Mouse (Mus musculus) mouse trophoblast stem cell (cell line): Measurements from ENCODE around the gene Il1rl2.

Experiments
- in situ Hi-C, 2 experiments: fragments of 300-500 bp; cut with MseI, MboI; formaldehyde crosslinking; loops; 2 replicates in 1 of 2; 3 replicates in 1 of 2; pipeline ENCODE4 v1.15.1; 2025

Gene Il1rl2

DNA sequence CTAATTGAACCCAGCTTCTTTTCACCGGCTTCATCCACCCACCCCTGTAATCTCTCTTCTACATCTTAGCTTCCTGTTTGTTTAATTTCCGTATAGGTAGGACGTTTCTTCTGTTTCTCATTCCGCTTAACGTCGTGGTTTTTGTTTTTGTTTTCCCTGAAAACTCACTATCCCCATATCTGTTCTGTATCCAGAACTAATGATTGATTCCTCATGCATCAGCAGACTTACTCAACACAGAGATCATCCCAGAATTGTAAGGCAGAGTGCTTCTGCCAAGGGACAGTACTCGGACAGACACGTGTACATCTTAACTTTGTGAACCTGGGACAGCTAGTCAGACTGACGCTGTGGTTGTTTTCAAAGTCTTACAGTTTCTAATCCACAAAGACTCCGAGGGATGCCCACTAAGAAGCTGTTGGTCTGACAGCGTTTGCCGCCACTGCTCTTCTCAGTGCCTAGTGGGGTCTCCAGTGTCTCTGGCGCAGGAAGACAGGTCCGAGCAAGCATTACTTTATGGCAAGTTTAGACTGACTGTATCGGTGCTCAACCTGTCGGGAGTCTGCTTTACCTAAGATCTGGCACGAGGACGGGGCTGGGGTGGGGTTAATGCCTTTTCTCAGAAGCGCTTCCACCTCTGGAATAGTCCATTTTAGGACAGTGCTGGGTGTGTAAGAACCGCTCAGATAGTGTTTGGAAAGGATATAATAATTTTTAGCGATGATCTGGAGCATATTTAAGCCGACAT lies 719 bp downstream of the Il1rl2 start:
- in situ Hi-C loops = no loop called here

DNA sequence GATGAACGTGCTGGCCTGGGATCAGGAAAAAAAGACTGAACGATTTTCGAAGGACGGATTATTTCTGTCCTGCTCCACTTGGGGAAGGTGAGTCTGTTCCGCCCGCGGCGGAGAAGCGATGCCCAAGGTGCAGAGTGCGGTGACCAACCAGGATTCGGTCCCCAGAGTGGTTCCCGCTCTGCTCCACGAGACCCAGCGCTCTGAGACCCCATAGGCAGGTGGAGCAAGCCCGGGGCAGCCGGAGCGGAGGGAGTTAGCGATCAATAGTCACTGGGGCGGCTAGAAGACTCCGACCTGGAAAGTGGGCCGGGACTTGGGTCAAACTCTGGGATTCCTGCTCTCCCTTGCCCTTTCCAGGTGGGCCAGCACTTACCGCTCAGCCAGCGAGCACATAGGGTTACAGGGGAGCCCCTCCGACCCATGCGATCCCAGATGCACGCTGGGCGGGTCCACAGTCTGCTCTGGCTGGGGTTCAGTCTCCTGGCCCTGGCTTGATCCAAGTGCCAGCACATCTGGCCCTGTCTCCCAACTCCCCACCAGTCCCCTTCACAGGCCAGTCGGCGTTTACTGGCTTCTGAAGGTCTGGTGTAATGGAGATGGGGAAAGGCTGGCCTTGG lies 1.4 kb downstream of the Il1rl2 start:
- in situ Hi-C loops = no loop called here

DNA sequence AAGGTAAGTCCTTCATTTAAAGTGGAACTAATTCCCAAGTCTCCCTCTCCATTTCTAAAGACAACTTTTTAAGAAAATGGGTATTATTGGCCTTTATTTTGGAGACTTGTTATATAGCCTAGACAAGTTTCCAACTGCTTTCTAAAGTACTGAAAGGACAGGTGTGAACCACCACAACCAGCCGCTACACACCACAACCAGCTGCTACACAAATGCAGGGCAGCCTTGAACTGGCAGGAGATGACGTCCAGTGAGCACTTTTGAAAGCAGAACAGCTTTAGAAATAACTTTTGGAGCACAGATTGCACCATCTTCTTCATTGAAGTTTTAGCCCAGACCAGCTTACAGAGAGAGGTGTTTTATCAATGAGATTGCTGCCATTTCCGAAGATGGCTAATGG lies 3.2 kb downstream of the Il1rl2 start:
- in situ Hi-C loops = no loop called here

GRCm38 (mm10) chr1:40329526-40329925 lies 5.1 kb downstream of the Il1rl2 start:
- in situ Hi-C loops = no loop called here

DNA sequence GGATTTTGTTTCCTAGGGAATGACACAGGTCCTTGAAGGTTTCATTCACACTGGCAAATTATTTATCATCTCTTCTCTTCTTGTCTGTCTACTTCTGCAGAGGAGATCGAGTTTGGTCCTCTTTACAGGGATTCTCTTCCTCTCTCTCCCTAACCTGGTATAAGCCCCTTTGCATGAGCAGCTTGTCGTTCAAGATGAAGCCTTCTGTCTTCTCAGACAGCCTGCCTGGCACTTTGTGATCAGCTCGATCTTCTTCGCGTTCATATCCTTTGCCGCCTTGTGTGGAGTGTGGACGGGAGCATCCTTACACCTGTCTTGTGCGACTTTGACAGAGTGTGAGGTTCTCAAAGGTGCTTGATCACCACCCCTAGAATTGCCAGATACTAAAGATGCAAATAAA lies 5.8 kb downstream of the Il1rl2 start:
- in situ Hi-C loops = no loop called here

- in situ Hi-C loops = no loop called here
Observed at GRCm38 (mm10) chr1:40339346-40339745, 14.9 kb downstream of the Il1rl2 start.

- in situ Hi-C loops = no loop called here
Observed at GRCm38 (mm10) chr1:40340102-40340501, 15.7 kb downstream of the Il1rl2 start.

DNA sequence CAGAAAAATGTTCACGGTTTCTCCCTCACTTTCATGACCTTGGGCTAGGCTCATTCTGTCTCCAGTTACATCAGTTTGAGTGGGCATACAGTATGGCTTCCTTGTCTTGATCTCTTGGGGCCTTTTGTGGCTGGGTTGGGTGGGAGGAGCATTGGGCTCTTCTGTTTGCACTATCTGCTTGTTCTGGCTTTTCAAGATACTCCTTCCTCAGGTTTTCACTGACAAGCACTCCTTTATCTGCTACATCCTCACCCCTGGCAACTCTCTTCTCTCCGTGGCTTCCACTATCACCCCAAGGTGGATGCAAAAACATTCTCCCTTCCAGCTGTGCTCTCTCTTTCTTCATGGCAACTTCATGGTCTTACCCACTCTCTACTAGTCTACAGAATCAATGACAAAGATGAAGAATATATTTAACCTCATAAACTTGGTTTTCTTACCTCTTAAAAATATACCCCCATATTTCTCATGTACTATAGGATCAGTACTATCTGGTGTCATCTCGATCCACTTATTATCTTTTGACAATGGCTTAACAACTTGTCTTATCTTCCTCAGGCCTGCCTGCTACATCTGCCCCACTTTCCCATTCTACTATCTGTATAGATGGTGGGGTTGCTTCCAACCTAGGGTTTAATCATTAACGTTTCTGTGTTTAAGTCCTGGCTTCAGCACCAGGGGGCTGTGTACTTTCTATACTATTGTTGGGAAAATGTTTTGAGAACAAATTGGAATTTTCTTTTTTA lies 27.9 kb downstream of the Il1rl2 start:
- in situ Hi-C loops = no loop called here

DNA sequence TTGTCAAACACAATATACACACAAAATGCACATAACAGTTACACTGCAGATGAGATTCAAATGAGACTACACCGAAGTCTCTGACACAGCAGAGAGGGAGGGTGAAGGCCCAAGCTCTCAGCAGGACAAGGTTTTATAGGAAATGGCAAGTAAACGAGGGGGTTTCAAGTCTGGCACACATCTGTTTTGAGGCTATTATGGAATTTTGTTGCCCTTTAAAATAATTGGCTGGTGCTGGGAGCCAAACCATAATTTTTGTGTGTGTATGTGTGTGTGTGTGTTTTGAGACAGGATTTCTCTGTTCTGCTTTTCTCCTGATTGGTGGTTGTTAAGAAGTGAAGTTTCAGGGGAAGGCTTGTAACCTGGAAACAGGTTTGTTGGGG lies 28.5 kb downstream of the Il1rl2 start:
- in situ Hi-C loops = no loop called here

DNA sequence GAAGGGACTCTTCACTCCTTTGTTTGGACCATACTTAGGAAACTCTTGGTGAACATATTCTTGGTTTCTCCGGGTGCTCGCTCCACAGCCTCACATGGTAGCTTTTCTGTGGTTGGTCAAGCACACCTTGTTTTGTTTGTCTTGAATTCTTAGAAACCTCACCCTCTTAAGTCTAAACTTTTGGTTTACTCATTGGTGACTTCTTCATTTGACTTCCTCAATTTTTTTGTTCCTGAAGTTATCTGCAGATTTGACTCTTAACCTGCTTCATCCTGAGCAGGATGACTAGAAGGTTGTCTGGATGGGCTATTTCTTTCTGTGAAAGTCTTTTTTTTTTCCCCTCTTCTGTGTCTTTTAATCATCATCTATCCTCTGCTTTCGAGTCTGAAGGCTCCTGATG lies 30.3 kb downstream of the Il1rl2 start:
- in situ Hi-C loops = no loop called here

- in situ Hi-C loops = no loop called here
Observed at GRCm38 (mm10) chr1:40355431-40355843, 31.0 kb downstream of the Il1rl2 start.

- in situ Hi-C loops = no loop called here
Observed at GRCm38 (mm10) chr1:40355904-40356521, 31.6 kb downstream of the Il1rl2 start.

DNA sequence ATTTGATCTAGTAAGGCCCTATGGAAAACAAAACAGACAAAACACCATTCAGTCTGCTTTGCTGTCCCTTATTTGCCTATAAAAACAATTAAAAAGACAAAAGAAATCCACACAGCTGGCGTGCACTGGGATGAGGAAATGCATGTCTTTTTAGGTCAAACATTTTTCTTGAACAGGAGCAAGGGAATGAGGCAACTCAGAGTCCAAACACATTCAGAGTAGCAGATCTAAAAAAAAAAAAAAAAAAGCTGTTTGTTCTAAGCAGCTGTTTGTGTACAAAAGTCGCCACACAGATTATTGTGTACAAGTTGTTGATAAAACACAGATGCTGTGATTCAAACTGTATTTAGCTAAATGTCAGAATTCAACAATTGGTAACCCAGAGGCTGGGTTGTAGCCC lies 33.5 kb downstream of the Il1rl2 start:
- in situ Hi-C loops = no loop called here

- in situ Hi-C loops = no loop called here
Observed at GRCm38 (mm10) chr1:40358351-40358750, 33.9 kb downstream of the Il1rl2 start.

DNA sequence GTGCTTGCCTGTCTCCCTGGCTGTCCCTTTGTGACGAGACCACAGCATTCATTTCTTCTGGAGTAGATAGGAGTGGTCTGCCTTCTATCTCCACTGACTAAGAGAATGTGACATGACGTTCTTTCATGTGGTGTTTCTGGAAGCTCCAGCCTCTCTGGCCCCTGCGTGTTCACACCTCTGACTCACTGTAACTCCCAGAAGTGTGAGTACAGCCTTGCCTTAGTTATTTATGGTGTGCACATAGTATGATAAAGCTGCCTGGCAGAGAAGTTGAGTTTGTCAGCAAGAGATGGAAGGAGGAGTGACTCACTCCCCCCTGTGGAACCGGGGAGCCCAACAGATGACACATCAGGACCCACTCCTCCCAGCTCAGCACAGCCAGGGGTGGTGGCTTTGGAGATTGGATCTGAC lies 34.4 kb downstream of the Il1rl2 start:
- in situ Hi-C loops = no loop called here

- in situ Hi-C loops = no loop called here
Observed at GRCm38 (mm10) chr1:40359731-40360130, 35.3 kb downstream of the Il1rl2 start.

DNA sequence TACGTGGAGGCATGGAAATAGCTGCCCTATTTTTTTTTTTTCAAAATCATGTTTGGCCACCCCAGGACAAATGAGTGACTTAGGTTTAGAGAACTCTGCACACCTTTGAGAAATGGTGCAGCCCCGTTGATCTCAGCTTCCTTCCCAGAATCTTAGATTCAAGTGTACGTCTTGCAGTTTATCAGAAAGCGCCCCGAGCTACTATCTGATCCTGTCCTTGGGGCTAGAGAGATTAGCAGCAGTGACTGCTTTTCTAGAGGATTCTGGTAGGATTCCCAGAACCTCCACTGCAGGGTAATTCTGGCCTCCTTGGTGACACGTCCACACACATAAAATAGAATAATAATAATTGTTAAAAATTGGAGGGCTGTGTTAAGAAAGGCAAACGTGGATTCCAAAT lies 36.6 kb downstream of the Il1rl2 start:
- in situ Hi-C loops = no loop called here

GRCm38 (mm10) chr1:40361596-40361995 lies 37.2 kb downstream of the Il1rl2 start:
- in situ Hi-C loops = no loop called here

- in situ Hi-C loops = no loop called here
Observed at GRCm38 (mm10) chr1:40362784-40363183, 38.4 kb downstream of the Il1rl2 start.

DNA sequence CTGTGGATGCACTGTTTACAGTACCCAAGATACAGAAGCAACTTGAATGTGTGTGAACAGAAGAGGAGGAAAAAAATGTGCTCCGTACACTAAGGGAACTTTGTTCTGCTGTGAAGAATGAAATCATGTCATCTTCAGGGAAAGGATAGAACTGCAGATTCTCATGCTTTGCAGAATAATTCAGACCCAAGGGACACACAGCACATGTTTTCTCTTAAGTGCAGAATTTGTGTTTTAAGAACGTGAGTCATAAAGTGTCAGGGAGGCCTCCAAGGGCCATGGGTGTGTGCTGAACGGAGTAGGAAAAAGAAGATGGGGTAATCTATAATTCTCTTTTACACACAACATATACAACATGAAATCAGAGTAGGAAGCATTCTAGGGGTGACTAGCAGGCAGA lies 48.5 kb downstream of the Il1rl2 start:
- in situ Hi-C loops = no loop called here

DNA sequence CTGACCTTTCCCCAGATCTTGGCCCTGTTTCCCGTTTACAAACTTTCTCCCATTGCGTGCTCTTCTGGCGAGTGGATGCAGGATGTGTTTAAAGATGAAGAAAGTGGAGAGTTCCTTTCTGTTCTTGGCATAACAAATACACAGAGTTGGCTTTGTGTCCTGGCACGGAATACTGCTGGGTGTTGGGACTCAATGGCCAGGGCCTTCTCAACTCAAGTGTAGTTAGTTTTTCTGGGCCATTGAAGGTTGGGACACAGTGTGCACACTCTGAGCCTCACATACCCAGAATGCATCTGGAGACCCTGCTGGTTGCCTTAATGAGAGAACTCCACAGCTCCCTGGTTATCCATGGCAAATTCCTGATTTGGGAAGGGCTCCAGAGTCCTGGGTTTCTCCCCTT lies 50.7 kb downstream of the Il1rl2 start:
- in situ Hi-C loops = loop anchor here (5.0 kb wide), 1 partner anchor 258 kb away; no protein-coding TSS in a partner anchor

GRCm38 (mm10) chr1:40376745-40377144 lies 52.3 kb downstream of the Il1rl2 start:
- in situ Hi-C loops = loop anchor here (5.0 kb wide), 1 partner anchor 259 kb away; no protein-coding TSS in a partner anchor
